Mouse (Mus musculus) spleen, postnatal 10 days (tissue): Measurements from ENCODE around the gene Cep72.
"Not testable (repeated sequence)": the region's sequence is repeated elsewhere in the genome, so short reads cannot be mapped to it uniquely, and the experiment has no call there.

ENCODE experiments used
- DNase-seq, 2 experiments: peaks; one replicate each; pipeline ENCODE4 v3.0.0; 2021 to 2022; ENCODE audit warnings: low spot score in 2 of 2

Gene Cep72

DNA sequence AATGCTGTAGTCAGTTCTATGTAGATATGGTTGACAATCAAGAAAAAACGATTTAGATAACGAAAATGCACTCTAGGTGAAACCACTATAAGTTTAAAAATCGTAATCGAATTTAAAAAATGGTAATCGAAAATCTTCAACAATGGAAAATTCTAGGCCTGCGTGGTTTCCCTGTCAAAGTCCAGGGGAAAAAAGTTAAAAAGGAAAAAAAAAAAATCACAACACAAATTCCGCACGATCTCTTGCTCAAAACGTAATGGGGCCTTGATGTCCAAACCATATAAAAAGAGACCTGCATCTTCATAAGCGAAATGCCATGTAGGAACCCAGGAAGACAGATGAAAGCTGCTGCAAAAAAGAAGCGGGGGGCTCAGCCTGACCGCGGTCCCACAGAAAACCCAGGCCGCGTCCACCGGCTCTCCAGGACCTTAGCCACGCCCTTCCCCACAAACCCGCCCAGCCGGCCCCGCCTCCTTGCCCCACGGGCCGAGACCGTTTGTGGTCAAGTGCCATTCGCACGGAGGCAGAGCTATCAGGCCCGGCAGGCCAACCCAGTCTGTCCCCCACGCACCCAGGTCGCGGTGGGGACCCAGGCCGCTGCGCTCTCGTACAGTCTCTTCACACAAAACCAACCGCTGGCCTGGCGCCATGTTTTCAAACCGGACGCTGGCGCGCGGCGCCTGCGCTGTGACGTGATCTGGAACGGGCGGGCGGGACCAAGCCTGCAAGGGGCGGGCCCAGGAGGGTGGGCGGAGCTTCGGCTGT, at the start of gene Cep72:
TSS of gene Cep72 (minus strand) at position 687 of the 765 bp plus-strand sequence.
- DNase-seq, result peak; percentile 96 to 98

DNA sequence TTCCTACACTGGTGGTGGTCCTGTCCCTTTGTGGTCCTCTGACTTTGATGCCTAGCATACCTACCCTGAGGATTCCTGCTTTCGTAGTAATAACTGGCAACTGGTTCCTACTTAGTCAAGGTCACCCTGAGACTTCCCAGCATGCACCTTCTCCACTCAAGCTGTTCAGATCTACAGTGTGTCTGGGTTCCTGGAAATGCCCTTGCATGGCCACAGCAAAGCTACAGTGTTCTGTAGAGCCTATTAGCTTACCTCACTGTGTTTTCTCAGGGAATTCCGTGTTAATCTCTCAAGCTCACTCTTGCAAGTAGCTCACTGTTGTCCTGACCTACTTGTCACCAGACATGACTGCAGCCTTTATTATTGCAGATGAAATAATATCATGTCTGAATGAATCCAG, 45.3 kb upstream of the Cep72 start:
- DNase-seq, result no peak

DNA sequence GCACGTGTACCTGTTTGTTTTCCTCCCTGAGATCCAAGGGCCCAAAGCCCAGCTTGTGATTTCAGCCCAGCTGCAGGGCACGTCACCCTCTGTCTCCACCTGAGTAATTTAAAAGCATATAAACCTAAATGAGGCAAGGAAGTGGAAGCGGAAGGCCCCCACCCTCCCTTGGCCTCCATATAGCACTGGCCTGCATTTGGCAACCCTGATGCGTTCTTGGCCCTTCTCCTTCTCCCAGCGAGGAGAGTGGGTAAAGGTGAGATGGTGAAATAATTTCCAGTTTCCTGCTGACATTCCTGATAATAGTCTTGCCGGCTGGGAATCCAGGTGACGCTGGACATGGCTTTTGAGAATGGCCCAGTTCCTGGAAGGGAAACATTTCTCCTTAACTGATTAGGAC, 42.3 kb upstream of the Cep72 start:
- no peak for DNase-seq

DNA sequence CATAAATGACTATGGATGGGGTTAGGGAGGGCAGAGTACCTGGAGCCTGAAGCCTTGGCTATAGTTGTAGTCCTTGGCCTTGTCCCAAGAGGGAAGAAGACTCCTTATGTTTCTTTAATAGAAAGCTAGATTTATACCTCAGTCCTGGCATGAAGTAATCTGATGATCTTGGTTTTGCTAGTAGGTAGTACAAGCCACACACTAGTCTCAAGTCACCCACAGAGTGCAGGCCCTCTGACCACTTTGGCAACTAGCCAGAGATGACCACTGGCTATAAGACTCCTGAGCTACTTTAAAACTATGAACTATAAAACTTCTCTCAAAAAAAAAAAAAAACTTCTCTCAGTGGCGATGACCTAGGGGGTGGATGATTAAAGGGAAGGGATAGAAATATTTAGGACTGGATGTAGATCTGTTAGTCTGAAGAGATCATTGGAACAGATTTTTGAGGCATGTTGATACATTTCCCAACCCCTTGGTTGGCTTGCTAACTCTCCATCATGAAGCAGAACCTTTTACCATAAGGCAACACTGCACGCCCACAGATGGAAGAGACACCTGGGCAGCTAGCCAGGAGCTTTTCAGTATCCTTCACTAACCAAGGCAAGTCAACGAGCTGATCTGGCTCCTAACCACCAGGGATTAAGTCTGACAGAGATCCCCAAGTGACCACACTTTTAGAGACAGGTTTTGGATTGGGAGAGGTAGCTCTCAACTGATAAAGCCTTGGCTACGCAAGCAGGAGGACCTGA, 40.9 kb upstream of the Cep72 start:
- DNase-seq, result no peak

GRCm38 (mm10) chr13:74102108-74102830, 40.2 kb upstream of the Cep72 start:
- no peak for DNase-seq

DNA sequence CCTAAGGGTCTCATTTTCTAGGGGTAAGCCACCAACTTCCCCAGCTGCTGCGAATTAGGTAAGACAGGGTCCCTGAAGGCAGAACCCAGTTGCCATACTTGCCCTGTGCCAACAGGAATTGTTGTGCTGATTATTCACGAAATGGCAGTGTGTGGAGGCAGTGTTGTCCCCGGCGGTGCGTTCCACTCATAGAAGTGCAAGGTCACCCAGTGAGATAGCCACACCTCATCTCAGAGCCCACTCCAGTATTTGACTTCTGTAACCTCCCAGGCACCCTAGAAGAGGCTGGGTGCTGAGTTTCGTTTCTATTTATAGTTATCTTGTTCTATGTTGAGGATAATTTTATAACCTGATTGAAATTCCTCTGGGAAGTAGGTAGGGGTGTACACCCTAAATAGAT, 36.8 kb upstream of the Cep72 start:
- DNase-seq, result no peak

DNA sequence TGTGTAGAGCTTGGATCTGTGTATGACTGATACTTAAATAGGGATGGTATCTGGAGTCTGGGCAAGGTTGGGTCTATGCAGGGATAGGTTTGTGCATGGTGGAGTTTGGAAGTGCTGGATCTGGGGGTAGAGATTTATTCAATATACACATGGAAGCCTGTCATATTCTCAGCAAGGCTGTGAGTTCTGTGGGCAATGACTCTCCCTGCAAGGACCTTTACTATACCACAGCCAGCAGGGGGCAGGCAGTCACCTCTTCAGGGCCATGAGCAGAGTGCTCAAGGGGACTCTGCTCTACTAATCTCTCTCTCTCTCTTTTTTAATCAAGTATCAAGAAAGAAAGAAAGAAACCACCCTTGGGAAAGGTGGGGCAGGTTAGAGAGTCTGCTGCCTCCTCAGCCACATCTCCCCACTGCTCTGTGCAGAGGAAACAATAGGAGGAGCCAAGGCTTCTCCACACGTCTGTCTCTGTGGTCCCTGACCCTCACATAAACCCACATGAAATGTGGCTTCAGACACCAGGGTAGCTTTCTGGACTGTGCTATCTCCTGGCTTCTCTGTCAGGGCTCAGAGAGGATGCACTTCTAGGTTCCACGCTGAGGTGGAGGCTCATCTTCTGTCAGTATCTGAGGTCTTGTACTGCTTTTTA, 34.7 kb upstream of the Cep72 start:
- DNase-seq, result peak; percentile 11 to 71

DNA sequence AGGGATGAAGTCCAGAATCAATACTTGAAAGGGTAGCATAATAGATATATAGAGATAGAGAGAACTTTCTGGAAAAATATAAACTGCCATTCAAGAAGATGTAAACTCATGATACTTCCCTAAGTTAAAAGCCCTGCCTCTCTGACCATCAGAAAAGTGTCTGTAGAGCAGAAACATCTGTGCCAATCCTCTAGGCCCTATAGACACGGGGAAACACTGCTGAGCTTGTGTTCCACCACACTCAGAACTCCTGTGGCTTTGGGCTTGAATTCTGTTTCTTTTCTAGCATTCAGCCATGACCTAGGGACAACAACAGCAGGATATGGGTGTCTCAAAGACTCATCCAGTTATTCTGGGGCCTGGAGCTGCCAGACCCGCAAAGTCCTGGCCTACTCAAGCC, 33.8 kb upstream of the Cep72 start:
- DNase-seq, result no peak

- no peak for DNase-seq
Measured at GRCm38 (mm10) chr13:74090265-74090664, 28.2 kb upstream of the Cep72 start.

- no peak for DNase-seq
Measured at GRCm38 (mm10) chr13:74073369-74073768, 11.3 kb upstream of the Cep72 start.

DNA sequence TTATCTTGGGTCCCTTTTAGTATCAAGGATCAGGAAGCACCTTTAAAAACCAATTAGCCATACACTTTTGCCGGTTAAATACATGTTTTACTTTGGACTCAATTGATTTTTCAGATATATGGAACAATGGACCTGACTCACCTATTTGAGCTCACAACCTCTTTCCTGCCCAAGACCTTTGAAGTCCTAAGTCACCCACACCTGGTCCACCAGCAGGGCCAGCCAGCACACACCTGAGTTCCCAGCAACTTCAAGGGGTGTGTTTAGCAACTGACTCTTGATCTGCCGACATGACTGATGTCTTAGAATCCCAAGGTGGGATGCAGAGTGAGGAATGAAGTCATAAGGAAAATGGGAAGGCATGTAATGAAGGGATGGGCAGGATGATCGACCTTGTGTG, 9.6 kb upstream of the Cep72 start:
- no peak for DNase-seq

DNA sequence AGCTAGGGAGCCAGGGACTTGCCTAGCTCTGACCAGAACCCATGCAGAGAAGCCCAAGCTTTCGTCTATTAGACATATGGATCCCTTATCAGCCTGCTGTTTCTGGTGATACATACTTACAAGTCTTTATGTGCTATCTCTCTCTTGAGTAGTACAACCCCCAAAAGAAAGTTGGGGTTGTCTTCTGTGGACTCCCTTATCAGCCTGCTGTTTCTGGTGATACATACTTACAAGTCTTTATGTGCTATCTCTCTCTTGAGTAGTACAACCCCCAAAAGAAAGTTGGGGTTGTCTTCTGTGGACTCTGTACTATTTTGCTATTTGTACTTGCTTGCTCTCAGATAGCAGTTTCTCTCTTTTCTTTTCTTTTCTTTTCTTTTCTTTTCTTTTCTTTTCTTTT, 9.1 kb upstream of the Cep72 start:
- DNase-seq, result not testable (repeated sequence)

GRCm38 (mm10) chr13:74066576-74066975, 4.5 kb upstream of the Cep72 start:
- DNase-seq, result no peak

- DNase-seq, result no peak
Measured at GRCm38 (mm10) chr13:74063340-74064050, 1.4 kb upstream of the Cep72 start.

GRCm38 (mm10) chr13:74062378-74063128, 454 bp upstream of the Cep72 start:
- no peak for DNase-seq

- no peak for DNase-seq
Measured at GRCm38 (mm10) chr13:74058081-74058480, 4.0 kb downstream of the Cep72 start.

- DNase-seq, result no peak
Measured at GRCm38 (mm10) chr13:74056194-74056593, 5.9 kb downstream of the Cep72 start.

DNA sequence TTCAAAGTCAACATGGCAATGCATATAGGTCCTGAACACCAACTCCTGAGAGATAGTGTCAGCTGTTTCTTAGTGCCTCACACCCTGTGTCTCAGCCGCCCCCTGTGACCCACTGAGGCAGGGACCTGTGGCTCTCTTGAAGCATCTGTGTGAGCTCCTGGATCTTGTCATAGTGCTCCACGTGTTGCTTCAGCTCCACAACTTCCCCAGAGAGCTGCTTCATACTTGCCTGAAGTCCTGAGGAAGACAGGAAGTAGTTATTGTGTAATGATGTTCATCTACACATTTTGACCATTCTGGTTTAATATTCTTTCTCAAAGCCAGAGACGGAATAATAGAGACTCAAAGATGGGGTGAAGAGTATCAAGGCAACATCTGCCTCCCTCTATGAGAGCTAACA, 22.2 kb downstream of the Cep72 start:
- DNase-seq, result no peak

DNA sequence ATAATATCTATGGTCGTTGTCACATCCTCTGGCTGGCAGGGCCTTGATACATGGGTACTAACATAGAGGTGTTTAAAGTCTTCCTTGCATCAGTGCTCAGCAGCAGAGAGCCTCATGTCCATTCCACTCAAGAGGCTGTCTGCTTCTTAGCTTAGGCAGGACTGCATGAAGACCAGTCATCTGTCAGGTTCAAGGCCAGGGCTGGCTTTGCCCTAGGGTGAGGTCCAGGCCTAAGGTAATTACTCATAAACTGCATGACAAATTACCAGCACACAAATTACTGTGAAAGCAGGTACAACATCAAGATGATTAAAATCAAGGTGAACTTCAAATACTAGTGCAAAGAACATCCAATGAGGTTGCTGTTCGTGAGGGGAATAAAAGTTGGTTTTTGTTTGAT, 26.3 kb downstream of the Cep72 start:
- no peak for DNase-seq

DNA sequence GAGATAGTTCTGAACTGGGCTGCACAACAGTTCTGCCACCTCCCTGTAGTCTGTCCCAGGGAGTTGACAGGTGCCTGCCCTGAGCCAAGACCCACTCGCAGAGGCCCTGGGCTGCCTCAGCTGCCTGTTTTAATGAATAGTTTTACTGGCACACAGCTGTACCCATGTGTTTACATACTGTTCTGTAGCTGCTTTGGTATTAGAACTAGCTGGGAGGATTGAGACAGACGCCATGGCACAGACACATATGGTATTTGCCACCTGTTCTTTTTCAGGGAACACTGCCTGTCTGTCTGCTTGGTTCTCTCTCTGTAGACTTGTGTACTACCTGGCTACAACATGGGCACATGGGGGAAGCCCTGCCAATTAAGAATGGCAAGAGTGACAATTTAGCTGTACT, 27.3 kb downstream of the Cep72 start:
- no peak for DNase-seq

- no peak for DNase-seq
Measured at GRCm38 (mm10) chr13:74031133-74031532, 31.0 kb downstream of the Cep72 start.
